Mouse (Mus musculus): ENCODE data around the gene Cd4. TPM values are rescaled to one million over a fixed set of nuclear protein-coding genes. Genes with fewer than 3 reads are reported as not detected.

The Cd4 gene
- polyA plus RNA-seq (2014; fragmentation: Illumina TruSeq; extraction: RNeasy Lipid Tissue Mini Kit (QIAGEN cat#74804); ENCODE audit: insufficient read depth, low read depth, low replicate concordance) = 2.3 TPM

DNA sequence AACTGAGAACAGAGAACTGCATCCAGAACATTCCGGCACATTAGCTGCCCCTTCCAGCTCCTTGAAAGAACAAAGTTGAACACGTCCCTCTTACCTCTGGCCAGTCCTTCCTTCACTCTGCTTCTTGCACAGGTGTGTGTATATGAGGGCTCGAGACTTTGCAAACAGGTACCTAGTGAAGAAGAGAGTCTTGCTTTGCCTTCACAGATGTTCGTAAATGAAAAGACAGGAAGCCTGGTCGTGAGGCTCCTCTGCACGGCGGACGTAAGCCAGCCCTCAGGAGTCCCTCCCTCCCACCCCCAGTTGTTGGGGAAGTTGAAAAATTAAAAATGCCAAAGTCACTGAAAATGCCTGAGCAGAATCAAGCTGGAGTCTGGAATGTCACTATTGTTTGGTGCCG is at the start of gene Cd4:
Gene Cd4, minus strand, starts transcription at position 236 of the 400 bp plus-strand sequence.

DNA sequence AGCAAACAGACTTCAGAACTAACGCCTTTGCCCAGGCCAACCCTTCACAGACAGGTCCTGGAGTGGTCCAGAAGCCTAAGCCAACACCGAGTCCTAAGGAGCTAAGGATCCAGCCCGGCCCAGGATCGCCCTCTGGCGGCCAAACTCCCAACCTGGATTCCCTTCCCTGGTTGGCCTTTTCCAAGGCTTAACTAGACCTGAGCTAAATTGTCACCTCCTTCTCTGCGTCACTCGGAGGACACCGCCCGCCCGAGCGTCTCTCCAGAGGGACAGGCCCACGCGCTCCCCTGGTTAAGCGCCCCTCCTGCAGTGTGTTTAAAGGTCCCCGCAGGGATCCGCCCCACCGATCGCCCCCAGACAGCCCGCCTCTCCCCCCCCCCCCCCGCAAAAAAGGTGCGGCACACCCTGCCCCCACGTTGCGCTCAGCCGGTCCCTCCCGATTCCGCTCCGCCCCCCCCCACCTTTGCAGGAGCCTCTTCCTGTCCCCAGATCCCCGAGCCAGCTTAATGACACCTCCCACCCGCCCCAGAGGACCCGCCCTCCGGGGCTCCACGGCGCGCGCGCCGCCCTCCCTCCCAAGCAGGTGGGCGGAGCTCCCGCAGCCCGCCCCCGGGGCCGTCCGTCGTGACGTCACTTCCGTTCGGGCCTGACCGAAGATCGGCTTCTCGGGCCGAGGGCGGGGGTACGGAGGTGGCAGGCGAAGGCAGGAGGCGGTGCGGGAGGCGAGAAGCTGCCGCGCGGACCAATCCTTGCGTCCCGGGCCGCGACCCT is 42.9 kb upstream of the Cd4 start, which contains the start of gene Mlf2:
Gene Mlf2, plus strand, starts transcription at position 633 of the 771 bp plus-strand sequence.

DNA sequence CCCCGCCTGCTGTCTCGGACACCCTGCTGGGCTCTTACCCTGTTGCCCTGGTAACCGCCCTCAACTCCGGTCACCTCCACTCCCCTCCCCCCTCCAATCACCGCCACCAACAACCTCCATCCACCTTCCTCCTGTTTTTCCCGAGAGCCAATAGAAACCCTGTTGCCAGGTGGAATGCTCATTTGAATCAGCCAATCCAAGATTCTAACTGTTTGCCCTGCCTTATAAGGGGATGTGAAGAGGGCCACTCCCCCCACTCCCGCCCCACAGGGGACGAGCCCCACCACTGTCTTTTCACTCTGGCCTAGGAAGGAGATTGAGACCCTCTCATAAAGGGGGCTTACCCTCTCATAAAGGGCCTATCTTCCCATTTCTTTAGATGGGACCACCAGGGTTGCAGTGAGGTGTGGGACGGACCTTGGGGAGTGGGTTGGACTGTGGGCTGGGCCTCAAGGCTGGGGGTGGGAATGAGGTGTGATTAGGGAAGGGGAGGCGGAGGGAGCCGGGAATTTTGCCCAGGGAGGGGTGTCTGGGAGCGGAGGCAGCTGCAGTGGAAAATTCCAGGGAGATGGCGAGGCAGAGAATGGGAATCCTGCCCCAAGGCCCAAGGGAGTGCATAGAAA is 31.8 kb upstream of the Cd4 start, which contains the start of gene Ptms:
Gene Ptms, minus strand, starts transcription at position 409 of the 623 bp plus-strand sequence.

DNA sequence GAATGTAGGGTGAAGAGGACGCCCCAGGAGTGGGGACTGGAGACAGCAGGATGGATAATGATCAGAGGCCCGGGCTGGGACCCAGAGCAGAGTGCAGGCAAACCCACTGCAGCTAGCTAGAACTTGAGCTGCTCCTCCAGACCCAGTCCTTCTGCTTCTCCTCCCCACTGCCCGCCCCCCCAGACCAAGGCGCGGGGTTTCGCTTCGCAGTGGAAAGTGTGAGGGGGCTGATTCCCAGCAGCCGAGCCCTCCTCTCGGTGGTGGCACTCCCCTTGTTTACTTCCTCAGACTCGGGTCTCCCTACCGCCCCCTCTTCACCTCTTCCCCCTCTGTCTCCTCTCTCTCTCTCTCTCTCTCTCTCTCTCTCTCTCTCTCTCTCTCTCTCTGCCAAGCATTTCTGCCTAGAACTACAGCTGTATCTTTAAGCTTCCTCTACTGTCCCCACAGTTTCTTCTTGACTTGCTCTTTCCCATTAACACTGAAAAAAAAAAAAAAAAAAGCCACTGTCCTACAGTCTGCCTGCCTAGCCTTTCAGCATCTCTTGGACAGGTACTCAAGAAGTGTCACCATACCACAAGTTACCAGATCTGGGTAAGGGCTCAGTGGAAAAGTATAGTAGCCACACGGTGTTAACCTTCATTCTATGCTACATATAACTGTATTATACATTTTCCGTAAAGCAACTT is 23.7 kb upstream of the Cd4 start, which contains the start of gene Lag3:
Gene Lag3, minus strand, starts transcription at position 173 of the 686 bp plus-strand sequence.

DNA sequence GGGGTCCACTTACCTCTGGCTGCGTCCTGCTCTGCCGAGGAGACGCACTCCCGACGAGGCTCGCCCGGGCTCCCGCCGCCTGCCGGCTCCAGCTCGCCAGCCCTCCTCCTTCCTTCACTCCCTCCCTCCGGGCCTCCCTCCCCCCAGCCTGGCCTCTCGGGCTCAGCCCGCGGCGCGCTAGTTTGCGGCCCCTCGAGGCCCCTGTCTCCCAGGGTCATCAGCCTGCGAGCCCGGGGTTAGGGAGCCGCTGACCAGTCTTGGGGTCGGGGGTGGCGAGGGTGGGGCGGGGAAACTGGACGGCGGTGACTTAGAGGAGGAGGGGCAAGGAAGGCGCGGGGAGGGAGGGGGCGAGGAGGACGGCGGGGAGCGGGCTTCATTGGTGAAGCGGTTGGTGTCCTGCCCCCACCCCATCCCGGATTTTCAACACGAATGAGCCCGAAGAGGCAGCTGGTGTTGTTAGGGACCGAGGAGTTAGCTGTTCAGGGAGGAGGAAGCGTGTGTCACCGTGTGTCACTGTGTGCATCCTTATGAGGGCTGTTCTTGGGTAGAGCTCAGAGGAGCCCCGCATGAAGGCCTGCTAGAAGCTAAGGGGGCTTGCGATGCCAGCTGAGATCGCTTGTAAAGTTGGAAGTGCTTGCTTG is 24.2 kb downstream of the Cd4 start, which contains the start of gene Gpr162:
Gene Gpr162, minus strand, starts transcription at position 326 of the 641 bp plus-strand sequence.

DNA sequence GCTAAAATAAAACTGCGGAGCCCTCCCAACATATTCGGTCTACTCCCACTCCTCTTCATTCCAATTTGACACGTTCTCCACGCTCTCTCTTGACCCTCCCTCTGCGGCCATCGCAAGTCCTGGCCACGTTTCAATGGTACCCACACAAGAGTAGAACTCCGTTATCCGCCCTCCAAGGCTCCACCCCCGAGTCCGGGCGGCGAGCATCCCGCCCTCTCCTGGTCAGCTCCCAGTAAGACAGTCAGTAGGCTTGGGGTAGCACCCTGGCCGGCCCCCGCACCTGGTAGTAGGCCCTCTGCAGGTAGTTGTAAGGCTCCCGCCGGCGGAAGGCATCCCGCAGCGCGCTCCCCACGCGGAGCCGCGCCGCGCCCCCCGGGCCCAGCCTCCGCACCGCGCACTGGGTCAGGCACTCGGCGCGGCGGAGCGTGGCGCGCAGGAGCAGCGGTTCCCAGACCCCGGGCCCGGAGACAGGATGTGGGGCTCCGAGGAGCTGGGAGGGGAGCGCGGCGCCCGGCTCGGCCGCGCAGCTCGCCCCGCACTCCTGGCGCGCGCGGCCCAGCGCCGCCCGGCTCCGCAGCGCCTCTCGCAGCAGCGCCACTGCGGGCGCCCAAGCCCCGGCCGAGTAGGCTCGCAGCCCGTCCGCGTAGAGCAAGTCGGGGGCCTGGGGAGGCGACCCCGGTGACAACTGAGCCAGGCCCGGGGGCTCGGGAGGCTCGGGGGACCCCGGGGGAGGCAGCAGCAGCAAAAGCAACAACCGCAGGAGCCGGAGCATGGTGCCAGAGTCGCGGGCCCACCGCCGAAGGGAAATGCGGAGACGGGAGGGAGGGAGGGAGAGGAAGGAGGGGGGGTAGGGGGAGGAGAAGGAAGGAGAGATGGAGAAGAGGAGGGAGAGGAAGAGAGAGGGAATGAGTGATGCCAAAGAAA is 30.8 kb downstream of the Cd4 start, which contains the start of gene P3h3:
Gene P3h3, minus strand, starts transcription at position 837 of the 924 bp plus-strand sequence.

DNA sequence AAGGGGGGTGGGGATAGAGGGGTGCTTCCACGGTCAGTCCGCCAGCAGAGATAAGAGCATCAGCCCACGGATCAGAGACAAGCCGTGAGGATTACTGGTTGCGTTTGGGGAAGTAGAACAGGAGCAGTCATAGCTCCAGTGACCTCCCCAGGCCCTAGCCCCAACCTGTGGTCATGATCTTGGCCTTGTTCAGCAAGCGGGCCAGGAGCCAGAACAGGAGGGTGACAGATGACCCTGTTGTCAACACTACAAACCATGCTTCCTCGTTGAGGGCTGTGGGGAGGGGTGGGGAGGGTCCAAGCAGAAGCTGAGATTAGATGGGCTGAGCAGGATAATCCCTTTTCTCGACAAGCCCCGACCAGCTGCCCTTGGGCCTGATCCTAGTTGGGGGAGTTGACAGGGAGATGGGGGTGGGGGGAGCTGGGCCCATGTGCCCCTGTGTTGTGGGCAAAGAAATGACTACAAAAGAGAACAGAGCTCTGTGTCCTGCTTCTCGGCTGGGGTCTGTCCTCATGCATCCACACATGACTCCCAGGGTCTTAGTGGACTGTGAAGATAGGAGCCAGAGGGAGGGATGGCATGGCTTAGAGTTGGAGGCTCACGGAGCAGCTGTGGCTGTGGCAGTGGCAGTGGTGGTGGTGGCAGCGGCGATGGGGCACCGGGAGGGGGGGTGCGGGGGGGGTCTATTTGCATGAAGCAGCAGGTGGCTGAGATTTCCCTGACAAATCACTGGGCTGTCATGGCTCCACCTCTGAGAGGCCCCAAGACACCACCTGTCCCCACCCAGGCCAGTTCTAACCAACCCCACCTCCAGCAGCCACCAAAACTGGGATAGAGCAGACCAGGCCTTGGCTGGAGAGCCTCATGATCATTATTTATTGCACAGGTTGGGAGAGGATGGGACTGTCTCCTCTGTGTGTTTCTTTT is 47.5 kb downstream of the Cd4 start, which contains the start of gene Gnb3:
Gene Gnb3, minus strand, starts transcription at position 35 of the 927 bp plus-strand sequence.

DNA sequence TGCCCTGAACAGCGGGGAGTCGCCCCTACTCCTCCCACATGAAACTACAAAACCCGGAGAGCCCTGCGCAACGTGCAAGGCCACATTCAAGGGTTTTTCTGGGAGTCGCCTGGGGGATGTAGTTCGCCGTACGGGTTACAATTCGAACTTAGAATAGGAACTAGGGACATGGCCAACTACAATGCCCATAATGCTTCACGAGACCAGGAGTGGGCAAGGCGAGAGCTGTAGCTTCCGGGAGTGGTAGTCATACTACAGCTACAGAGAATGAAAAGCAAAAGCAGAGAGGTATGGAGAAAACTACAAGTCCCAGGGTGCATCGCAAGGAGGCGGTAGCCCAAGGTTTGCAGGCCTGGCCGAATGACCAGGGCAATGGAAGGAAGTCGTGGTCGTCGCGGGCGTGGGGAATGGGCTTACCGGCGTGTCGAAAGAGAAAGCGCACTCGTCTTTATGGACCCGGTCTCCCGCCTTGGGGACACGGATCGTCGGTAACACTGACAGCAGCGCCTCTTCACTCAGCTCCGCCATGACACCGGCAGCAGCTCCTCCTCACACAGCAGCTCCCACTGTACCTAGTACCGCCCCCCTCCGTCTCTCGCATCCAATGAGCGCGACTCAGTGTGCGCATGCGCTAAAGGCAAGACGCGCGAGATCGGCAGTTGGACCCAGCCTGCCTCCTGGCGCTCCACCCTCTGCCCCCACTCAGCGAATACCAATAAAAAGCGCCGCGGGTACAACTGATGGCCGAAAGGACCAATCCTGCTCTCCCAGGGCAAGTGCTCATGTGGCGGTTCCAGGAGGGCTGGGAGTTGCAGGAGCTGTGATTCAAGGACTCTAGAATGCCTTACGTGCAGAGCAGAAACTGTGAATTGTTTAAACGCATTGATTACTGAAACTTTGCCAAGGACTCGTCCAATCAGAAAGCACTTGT is 58.9 kb downstream of the Cd4 start, which contains the start of the genes Usp5 and Cdca3:
Gene Usp5, minus strand, starts transcription at position 617 of the 931 bp plus-strand sequence.
Gene Cdca3, plus strand, starts transcription at position 680 of the 931 bp plus-strand sequence.

Other genes with a start within 250 kb of the Cd4 start
- gene Lpcat3, start 225.2 kb downstream of the Cd4 start, polyA plus RNA-seq (2014; fragmentation: Illumina TruSeq; extraction: RNeasy Lipid Tissue Mini Kit (QIAGEN cat#74804); ENCODE audit: insufficient read depth, low read depth, low replicate concordance) = 29.1 TPM
- gene Emg1, start 176.0 kb downstream of the Cd4 start, polyA plus RNA-seq (2014; fragmentation: Illumina TruSeq; extraction: RNeasy Lipid Tissue Mini Kit (QIAGEN cat#74804); ENCODE audit: insufficient read depth, low read depth, low replicate concordance) = 102 TPM
- 92.0 TPM for gene Phb2, start 175.9 kb downstream of the Cd4 start, polyA plus RNA-seq (2014; fragmentation: Illumina TruSeq; extraction: RNeasy Lipid Tissue Mini Kit (QIAGEN cat#74804); ENCODE audit: insufficient read depth, low read depth, low replicate concordance)
- 42.2 TPM for gene Ptpn6, start 149.5 kb downstream of the Cd4 start, polyA plus RNA-seq (2014; fragmentation: Illumina TruSeq; extraction: RNeasy Lipid Tissue Mini Kit (QIAGEN cat#74804); ENCODE audit: insufficient read depth, low read depth, low replicate concordance)
- 242 TPM for gene Grcc10, start 146.8 kb downstream of the Cd4 start, polyA plus RNA-seq (2014; fragmentation: Illumina TruSeq; extraction: RNeasy Lipid Tissue Mini Kit (QIAGEN cat#74804); ENCODE audit: insufficient read depth, low read depth, low replicate concordance)
- not detected for gene Gm45234, start 132.2 kb downstream of the Cd4 start, polyA plus RNA-seq (2014; fragmentation: Illumina TruSeq; extraction: RNeasy Lipid Tissue Mini Kit (QIAGEN cat#74804); ENCODE audit: insufficient read depth, low read depth, low replicate concordance)
- 13.2 TPM for gene Atn1, start 131.7 kb downstream of the Cd4 start, polyA plus RNA-seq (2014; fragmentation: Illumina TruSeq; extraction: RNeasy Lipid Tissue Mini Kit (QIAGEN cat#74804); ENCODE audit: insufficient read depth, low read depth, low replicate concordance)
- gene Eno2, start 118.5 kb downstream of the Cd4 start, polyA plus RNA-seq (2014; fragmentation: Illumina TruSeq; extraction: RNeasy Lipid Tissue Mini Kit (QIAGEN cat#74804); ENCODE audit: insufficient read depth, low read depth, low replicate concordance) = 1.5 TPM
- 33.3 TPM for gene Lrrc23, start 108.5 kb downstream of the Cd4 start, polyA plus RNA-seq (2014; fragmentation: Illumina TruSeq; extraction: RNeasy Lipid Tissue Mini Kit (QIAGEN cat#74804); ENCODE audit: insufficient read depth, low read depth, low replicate concordance)
- gene Spsb2, start 79.6 kb downstream of the Cd4 start, polyA plus RNA-seq (2014; fragmentation: Illumina TruSeq; extraction: RNeasy Lipid Tissue Mini Kit (QIAGEN cat#74804); ENCODE audit: insufficient read depth, low read depth, low replicate concordance) = 15.0 TPM
- gene Tpi1, start 73.9 kb downstream of the Cd4 start, polyA plus RNA-seq (2014; fragmentation: Illumina TruSeq; extraction: RNeasy Lipid Tissue Mini Kit (QIAGEN cat#74804); ENCODE audit: insufficient read depth, low read depth, low replicate concordance) = 125 TPM
- gene Usp5, start 58.7 kb downstream of the Cd4 start, polyA plus RNA-seq (2014; fragmentation: Illumina TruSeq; extraction: RNeasy Lipid Tissue Mini Kit (QIAGEN cat#74804); ENCODE audit: insufficient read depth, low read depth, low replicate concordance) = 35.8 TPM
- gene Cdca3, start 58.7 kb downstream of the Cd4 start, polyA plus RNA-seq (2014; fragmentation: Illumina TruSeq; extraction: RNeasy Lipid Tissue Mini Kit (QIAGEN cat#74804); ENCODE audit: insufficient read depth, low read depth, low replicate concordance) = 2.7 TPM
- not detected for gene Gnb3, start 47.9 kb downstream of the Cd4 start, polyA plus RNA-seq (2014; fragmentation: Illumina TruSeq; extraction: RNeasy Lipid Tissue Mini Kit (QIAGEN cat#74804); ENCODE audit: insufficient read depth, low read depth, low replicate concordance)
- 16.9 TPM for gene P3h3, start 30.5 kb downstream of the Cd4 start, polyA plus RNA-seq (2014; fragmentation: Illumina TruSeq; extraction: RNeasy Lipid Tissue Mini Kit (QIAGEN cat#74804); ENCODE audit: insufficient read depth, low read depth, low replicate concordance)
- 0.08 TPM for gene Gpr162, start 24.2 kb downstream of the Cd4 start, polyA plus RNA-seq (2014; fragmentation: Illumina TruSeq; extraction: RNeasy Lipid Tissue Mini Kit (QIAGEN cat#74804); ENCODE audit: insufficient read depth, low read depth, low replicate concordance)
- gene Lag3, start 23.5 kb upstream of the Cd4 start, polyA plus RNA-seq (2014; fragmentation: Illumina TruSeq; extraction: RNeasy Lipid Tissue Mini Kit (QIAGEN cat#74804); ENCODE audit: insufficient read depth, low read depth, low replicate concordance) = 1.4 TPM
- 863 TPM for gene Ptms, start 31.9 kb upstream of the Cd4 start, polyA plus RNA-seq (2014; fragmentation: Illumina TruSeq; extraction: RNeasy Lipid Tissue Mini Kit (QIAGEN cat#74804); ENCODE audit: insufficient read depth, low read depth, low replicate concordance)
- gene Mlf2, start 43.2 kb upstream of the Cd4 start, polyA plus RNA-seq (2014; fragmentation: Illumina TruSeq; extraction: RNeasy Lipid Tissue Mini Kit (QIAGEN cat#74804); ENCODE audit: insufficient read depth, low read depth, low replicate concordance) = 166 TPM
- 66.9 TPM for gene Cops7a, start 77.3 kb upstream of the Cd4 start, polyA plus RNA-seq (2014; fragmentation: Illumina TruSeq; extraction: RNeasy Lipid Tissue Mini Kit (QIAGEN cat#74804); ENCODE audit: insufficient read depth, low read depth, low replicate concordance)
- 0.85 TPM for gene Pianp, start 108.5 kb upstream of the Cd4 start, polyA plus RNA-seq (2014; fragmentation: Illumina TruSeq; extraction: RNeasy Lipid Tissue Mini Kit (QIAGEN cat#74804); ENCODE audit: insufficient read depth, low read depth, low replicate concordance)
- gene Zfp384, start 120.9 kb upstream of the Cd4 start, polyA plus RNA-seq (2014; fragmentation: Illumina TruSeq; extraction: RNeasy Lipid Tissue Mini Kit (QIAGEN cat#74804); ENCODE audit: insufficient read depth, low read depth, low replicate concordance) = 14.9 TPM
- gene Ing4, start 151.5 kb upstream of the Cd4 start, polyA plus RNA-seq (2014; fragmentation: Illumina TruSeq; extraction: RNeasy Lipid Tissue Mini Kit (QIAGEN cat#74804); ENCODE audit: insufficient read depth, low read depth, low replicate concordance) = 48.9 TPM
- 5.7 TPM for gene Acrbp, start 161.5 kb upstream of the Cd4 start, polyA plus RNA-seq (2014; fragmentation: Illumina TruSeq; extraction: RNeasy Lipid Tissue Mini Kit (QIAGEN cat#74804); ENCODE audit: insufficient read depth, low read depth, low replicate concordance)
- gene Lpar5, start 179.7 kb upstream of the Cd4 start, polyA plus RNA-seq (2014; fragmentation: Illumina TruSeq; extraction: RNeasy Lipid Tissue Mini Kit (QIAGEN cat#74804); ENCODE audit: insufficient read depth, low read depth, low replicate concordance) = 0.61 TPM
- 28.2 TPM for gene Chd4, start 207.8 kb upstream of the Cd4 start, polyA plus RNA-seq (2014; fragmentation: Illumina TruSeq; extraction: RNeasy Lipid Tissue Mini Kit (QIAGEN cat#74804); ENCODE audit: insufficient read depth, low read depth, low replicate concordance)
- gene Nop2, start 243.7 kb upstream of the Cd4 start, polyA plus RNA-seq (2014; fragmentation: Illumina TruSeq; extraction: RNeasy Lipid Tissue Mini Kit (QIAGEN cat#74804); ENCODE audit: insufficient read depth, low read depth, low replicate concordance) = 11.0 TPM